Mouse (Mus musculus): ENCODE measurements around the gene Myl4. TPM values are rescaled to one million over a fixed set of nuclear protein-coding genes. Genes with fewer than 3 reads are reported as not detected.
"Not testable (repeated sequence)": the region's sequence is repeated elsewhere in the genome, so short reads cannot be mapped to it uniquely, and the experiment has no call there.

The Myl4 gene
- total RNA-seq, 1 experiment from 2014 or later: 1.2 TPM

DNA sequence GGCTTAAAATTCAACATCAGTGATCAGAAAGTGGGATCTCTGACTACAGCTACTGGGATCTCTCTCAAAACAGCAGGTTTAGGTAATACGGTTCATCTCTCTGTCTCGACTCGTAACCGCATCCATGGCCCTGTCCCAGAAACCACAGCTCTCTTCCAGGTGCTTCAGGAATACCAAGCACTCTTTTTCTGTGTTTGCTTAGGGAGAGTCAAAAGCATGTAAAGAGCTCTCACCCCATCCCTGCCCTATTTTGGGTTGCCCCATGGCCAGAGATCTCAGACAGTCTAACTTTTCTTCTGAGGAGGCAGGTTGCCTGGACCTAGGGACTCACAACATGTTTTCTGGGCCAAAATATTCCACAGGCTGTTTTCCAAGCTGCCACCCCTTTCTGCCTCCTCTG is 17.9 kb downstream of the Myl4 start:
- ATAC-seq (replicated peaks; ENCODE audit: low read depth, poor library complexity, severe bottlenecking): no peak

DNA sequence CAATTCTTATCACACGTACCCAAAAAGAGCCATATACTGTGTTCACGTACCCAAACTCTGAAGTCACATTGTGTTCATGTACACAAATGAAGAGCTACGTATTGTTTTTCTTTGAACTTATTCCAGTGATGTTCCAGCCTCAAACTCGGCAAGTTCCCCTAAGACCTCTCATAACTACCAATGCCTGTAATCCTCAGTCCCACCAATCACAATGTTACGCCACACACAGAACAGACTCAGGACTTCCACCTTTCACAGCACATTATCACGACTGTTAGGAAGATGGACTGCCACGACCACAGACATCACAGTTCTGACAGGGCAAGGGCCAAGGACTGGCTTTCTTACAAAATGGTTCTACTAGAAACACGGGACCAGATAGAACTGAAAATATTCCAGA is 20.1 kb downstream of the Myl4 start:
- not testable (repeated sequence) for ATAC-seq (replicated peaks; ENCODE audit: low read depth, poor library complexity, severe bottlenecking)

DNA sequence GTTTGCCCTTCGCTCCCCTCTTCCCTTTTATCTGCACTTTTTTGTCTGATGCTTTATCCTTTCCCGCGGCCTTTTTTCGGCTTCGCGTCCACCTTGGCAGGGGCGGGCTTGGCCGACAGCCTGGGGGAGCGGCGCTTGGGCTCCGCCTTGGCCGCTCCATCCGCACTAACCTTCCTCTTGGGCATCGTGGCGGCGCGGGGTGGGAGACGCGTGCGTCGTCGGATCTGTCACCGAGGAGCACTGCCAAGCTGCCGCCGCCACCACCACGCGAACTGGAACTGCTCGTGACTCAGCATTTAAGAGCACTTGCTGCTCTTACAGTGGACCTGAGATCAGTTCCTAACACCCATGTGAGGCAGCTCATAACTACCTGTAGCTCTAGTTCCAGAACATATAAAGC is 20.9 kb downstream of the Myl4 start:
- ATAC-seq (replicated peaks; ENCODE audit: low read depth, poor library complexity, severe bottlenecking): peak; percentile 84

DNA sequence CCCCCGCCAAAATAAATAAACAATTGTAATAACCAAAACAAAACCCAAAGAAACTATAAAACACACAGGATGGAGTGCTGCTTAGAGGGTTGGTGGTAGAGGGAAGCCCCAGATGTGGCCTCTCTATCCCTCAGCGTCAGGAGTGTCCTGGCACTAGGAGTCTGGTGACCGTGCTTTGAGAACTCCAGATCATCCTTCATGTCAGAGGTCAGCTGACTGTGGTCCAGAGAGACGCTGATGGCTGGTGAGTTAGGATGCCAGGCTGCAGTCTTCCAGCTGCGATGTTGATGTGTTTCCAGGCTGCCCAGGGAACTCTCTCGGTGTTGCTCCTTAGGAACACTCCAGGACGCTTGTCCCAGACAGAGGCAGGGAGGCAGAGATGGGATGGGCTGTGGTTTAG is 21.6 kb downstream of the Myl4 start:
- no peak for ATAC-seq (replicated peaks; ENCODE audit: low read depth, poor library complexity, severe bottlenecking)

DNA sequence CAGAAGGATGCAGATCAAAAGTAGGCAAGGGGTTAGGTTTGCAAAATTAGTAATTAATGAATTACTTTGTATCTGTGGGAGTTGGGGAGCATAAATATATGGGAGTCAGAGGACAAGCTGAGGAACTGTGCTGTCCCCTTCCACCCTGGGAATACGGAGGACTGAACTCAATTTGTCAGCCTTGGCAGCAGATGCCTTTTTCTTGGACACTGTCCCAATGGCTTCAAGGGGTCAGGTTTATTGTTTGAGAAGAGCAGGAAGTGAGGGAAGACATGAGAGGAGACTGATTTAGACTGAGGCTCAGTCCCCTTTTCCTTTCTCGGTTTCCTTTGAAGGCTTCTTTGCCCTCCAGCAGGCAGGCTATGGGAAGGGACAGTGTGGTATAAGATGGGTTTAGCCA is 22.1 kb downstream of the Myl4 start:
- ATAC-seq (replicated peaks; ENCODE audit: low read depth, poor library complexity, severe bottlenecking): no peak

DNA sequence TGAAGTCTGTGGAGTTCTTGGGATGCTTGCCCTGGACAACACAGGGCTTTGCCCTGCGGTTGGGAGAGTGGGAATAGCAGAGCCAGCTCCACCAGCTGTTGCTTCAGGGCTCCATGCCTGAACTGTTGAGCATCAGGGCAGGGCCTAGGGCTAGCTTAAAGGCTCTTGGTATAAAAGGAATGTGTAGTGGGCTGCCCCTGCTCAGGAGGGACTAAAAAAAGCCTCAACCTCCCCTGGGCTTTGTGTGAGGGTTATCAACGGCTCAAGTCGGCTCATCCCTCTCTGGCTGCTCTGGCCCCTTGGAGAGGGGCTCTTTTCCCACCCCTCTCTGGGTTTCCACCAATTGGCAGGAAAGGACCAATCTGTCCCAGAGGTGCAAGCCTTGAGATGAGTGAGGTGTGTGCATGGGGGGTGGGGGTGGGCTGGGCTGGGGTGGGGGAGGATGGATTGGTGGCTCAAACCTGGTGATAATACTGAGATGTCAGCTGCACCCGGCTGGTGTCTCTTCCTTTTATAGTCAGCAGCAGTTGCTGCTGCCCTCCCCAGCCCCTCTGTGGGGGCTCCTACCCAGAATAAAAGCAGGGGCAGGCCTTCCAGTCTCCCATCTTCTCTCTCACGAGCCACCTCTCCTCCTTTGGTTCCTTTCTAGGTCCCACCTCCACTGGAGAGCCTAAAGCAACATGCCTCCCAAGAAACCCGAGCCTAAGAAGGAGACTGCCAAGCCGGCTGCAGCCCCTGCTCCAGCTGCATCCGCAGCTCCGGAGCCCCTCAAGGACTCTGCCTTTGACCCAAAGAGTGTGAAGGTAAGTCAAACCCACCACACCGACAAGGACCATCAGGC is 26.5 kb downstream of the Myl4 start:
- ATAC-seq (replicated peaks; ENCODE audit: low read depth, poor library complexity, severe bottlenecking): no peak

DNA sequence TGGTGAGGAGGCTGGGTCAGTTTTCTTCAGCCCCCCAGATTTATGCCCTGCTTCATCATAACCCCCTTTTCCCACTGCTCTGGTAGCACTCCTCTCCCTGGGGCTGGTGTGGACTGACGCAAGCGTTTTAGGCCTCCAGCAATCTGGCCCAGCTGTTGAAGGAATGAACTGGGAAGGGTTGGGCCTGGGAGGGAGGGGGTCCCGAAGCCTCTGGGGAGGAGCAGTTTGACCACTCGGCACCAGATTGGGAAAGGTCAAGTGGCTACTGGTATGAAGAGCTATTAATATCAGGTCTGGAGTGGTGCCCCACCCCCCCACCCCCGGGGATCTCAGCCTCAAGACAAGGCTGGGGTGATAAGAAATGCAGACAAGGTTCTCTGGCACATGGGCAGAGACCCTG is 27.6 kb downstream of the Myl4 start:
- ATAC-seq (replicated peaks; ENCODE audit: low read depth, poor library complexity, severe bottlenecking): no peak

DNA sequence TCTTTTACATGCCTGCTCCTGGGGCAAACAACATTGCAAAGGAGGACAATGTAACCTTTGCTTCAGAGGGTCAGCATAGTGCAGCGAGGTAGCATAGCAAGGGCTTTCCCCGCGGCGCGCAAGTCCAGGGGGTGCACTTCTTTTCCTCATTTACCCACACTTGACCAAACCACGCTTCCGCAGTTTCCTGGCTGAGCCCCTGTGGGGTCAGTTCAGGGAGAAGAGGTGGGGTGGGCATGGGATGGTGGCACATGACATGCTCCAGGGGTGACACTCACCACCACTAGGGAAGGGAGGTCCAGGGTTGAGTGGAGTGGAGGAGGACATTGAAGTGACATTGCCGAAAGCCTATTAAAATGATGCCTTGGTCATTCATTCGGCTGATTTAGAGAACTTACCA is 28.6 kb downstream of the Myl4 start:
- no peak for ATAC-seq (replicated peaks; ENCODE audit: low read depth, poor library complexity, severe bottlenecking)

DNA sequence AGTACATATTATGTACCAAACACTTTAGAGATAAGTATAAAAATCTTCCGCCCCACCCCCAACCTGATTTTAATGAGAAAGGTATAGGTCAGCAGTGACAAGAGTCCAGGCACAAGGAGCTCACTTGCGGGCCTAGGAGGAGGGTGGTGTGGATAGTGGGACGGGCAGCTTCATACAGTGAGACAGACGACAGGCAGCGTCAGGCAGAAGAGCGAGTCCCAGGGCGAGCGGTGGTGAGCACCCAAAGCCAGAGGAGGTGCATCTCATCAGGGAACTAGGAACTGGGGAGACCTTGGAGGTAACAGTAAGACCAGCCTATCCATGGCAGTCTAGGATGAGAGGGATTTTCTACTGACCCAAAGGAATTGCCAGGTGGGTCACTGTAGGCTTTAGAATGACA is 29.1 kb downstream of the Myl4 start:
- no peak for ATAC-seq (replicated peaks; ENCODE audit: low read depth, poor library complexity, severe bottlenecking)

DNA sequence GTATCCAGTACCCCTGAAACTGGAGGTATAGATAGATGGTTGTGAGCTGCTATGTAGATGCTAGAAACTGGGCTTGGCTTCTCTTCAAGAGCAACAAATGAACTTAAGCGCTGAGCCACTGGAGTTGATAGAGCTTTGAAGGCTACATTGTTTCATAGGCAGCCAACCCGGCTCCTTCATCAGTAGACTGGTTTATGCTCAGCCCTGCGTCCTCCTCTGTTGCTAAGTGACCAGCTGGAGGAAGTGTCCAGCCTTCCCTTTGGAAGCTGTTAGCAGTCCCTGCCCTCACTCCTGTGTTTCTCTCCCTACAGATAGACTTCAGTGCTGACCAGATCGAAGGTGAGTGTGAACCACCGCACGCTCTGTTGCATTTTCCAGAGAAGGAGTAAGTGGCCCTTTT is 29.6 kb downstream of the Myl4 start:
- no peak for ATAC-seq (replicated peaks; ENCODE audit: low read depth, poor library complexity, severe bottlenecking)

DNA sequence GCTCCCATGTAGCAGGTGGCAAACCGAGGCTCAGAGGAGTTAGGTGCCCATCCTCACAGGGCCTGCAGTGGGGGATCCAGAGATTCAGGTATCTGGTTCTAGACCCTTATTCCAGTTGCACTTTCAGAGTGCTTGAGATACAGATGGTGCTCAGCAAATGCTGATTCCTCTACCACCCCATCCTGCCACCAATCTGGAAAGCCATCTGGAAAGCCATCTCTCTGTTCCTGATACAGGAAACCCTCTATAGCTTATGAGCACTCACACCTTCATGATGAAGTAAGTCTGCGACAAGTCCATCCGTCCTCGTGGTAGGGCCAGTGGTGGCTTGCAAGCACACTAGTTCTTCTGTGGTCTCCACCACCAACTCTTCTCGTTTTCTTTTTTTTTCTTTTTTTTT is 30.1 kb downstream of the Myl4 start:
- no peak for ATAC-seq (replicated peaks; ENCODE audit: low read depth, poor library complexity, severe bottlenecking)

DNA sequence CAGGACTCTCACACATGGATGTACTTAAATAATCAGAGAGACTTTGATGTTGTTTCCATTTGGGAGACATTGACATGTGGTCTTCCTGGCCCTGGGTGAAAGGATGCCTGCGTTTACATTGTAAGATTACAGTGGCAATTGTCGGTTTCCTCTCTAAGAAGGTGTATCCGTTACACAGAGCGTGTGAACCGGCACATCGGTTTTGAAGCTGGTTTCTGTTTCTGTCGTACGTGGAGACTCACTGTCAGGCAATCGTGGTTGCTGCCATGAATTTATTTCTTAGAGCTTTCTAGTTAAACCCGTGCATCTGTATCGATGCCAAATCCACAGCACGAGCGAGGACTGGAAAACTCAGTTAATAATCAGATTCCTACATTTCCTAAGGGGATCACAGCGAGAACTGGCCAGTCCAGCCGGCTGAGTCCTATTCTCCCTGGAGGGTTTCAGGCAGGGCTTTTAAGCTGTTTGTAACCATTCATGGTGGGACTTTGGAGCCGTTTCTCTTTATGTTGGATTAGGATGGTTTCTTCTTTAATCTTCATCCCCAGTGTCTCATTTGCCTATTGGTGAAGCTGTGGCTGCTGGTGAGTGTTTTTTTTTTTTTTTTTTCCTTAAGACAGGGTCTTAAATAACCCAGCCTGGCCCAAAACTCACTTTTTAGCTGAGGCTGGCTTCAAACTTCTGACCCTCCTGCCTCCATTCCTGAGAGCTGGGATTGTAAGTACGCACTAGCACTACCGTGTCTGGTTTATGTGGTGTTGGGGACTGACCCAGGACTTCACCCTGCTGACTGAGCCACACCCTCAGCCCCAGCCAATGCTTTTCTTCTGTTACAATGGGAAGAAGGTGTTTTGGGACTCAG is 31.2 kb downstream of the Myl4 start:
- peak; percentile 72 for ATAC-seq (replicated peaks; ENCODE audit: low read depth, poor library complexity, severe bottlenecking)

DNA sequence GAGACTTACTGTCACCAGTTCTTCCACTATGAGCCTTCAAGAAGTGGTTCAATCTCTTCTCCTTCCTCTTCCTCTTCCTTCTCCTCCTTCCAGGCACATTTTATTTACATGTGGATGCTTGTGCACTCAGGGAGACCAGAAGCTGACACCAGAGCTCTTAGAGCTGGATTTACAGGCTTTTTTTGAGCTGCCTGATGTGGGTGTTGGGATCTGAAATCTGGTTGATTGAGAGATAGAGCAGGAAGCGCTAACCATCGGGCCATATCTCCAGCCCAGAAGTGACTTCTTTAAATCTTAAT is 31.8 kb downstream of the Myl4 start:
- no peak for ATAC-seq (replicated peaks; ENCODE audit: low read depth, poor library complexity, severe bottlenecking)

DNA sequence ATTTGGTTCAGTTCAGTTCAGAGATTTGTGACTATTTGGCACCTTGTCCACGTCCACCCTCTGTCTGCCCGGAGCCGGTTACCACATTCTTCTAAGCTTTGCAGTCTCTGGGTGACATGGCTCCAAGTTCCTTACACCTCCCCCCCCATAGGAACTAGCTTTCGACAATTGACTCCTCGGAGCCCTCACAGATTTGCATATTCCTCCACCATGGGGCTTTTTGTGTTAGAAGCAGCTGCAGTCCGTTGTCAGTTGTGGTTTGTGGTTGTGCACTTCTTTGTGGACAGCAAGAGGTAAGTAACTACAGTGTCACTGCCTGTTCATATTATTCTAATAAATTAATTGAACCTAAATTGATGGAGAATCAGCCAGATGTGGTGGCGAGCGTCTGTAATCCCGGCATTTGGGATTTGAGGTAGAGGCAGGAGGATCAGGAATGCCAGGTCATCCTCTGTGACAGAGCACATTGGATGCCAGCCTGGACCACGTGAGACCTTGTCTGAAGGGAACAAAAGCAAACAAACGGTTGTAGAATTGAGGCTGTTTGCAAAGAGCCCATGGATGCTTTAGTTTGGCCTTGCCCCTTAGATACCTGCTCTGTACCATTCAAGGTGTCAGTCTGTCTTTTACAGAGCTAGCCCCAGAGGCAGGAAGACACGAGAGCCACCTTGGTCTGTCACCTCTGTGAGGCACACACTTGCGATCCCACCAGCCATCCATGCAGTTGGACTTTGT is 32.3 kb downstream of the Myl4 start:
- ATAC-seq (replicated peaks; ENCODE audit: low read depth, poor library complexity, severe bottlenecking): peak; percentile 67

DNA sequence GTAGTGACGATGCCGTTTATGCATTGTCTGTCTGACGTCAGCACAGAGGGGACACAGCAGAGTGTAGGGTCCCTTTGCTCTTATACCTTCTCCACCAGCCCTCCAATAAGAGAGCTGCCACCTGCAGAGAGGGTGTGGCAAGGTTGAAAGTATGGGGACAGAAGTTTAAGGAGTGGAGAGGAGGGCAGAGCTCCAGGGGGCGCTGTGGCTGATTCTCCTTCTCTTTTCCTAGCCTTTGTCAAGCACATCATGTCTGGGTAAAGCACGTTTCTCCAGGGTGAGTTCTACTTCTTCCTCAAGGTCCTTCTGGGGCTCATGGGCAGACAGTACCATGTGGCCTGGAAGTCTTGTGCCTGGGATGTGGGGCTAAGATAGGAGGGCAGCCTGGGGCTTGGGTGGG is 35.0 kb downstream of the Myl4 start:
- no peak for ATAC-seq (replicated peaks; ENCODE audit: low read depth, poor library complexity, severe bottlenecking)

DNA sequence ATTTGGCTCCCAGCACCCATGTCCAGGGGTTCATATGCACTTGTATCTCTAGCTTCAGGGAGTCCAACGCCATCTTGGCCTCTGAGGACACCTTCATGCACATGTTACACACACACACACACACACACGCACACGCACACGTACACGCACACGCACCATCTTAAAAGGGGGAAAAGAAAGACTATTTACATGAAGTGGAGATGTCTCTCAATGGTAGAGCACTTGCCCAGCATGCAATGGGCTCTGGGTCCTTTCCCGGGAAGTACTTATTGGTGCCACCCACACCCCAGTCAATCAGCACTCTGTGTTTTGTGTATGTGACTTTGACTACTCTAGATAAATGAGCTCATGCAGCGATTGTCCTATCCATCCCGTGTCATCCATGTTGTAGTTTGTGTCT is 37.4 kb downstream of the Myl4 start:
- ATAC-seq (replicated peaks; ENCODE audit: low read depth, poor library complexity, severe bottlenecking): no peak

DNA sequence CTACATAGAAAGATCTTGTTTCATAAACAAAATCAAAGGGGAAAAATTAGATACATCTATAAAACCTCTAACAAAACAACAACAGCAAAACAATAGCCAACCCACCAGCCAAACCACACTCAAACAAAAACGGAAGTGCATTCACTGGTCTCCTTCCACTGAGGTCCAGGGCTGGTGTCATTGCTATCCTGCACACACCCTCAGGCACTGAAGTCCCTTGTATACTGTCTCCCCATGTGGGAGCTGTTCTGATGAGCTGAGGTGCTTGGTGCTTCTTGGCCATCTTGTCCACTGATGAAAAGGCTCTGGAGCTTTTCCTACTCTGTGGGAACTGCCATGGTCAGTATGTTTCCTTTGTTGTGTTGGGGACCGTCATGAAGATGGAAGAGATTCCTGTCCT is 38.0 kb downstream of the Myl4 start:
- no peak for ATAC-seq (replicated peaks; ENCODE audit: low read depth, poor library complexity, severe bottlenecking)

DNA sequence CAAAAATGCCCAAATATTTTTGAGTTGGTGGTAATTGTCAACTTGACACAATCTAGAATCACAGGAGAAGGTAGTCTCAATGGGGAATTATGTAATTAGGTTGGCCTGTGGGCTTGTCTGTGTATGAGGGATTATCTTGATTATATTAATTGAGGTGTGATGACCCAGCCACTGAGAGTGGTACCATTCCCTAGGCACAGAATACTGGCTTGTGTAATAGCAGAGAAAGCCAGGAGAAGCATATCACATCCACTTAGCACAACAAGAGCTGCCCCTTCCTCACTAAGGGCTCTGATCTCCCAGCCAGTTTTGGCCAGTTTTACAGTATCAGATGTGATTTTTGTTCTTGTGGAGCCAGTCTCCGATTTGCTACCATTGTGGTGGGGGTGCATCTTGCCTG is 39.1 kb downstream of the Myl4 start:
- ATAC-seq (replicated peaks; ENCODE audit: low read depth, poor library complexity, severe bottlenecking): no peak

DNA sequence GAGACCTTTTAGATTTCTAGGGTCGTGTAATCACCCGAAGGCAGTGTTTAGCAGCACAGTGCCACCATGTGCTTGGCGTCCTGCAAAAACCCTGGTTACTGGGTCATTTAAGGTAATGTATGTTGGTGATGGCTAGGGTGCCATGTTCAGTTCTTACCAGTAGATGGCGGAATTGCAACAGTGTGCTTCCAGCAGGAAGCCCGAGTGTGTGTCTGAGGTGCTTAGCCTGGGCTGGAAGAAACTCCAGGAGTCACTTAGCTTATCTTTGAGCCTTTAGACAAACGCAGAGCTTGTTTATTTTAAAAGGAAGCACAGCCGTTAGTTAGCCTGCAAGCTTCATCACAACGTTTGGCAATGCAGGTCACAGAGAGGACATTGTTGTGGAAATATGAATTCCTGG is 39.7 kb downstream of the Myl4 start:
- peak; percentile 99 for ATAC-seq (replicated peaks; ENCODE audit: low read depth, poor library complexity, severe bottlenecking)

DNA sequence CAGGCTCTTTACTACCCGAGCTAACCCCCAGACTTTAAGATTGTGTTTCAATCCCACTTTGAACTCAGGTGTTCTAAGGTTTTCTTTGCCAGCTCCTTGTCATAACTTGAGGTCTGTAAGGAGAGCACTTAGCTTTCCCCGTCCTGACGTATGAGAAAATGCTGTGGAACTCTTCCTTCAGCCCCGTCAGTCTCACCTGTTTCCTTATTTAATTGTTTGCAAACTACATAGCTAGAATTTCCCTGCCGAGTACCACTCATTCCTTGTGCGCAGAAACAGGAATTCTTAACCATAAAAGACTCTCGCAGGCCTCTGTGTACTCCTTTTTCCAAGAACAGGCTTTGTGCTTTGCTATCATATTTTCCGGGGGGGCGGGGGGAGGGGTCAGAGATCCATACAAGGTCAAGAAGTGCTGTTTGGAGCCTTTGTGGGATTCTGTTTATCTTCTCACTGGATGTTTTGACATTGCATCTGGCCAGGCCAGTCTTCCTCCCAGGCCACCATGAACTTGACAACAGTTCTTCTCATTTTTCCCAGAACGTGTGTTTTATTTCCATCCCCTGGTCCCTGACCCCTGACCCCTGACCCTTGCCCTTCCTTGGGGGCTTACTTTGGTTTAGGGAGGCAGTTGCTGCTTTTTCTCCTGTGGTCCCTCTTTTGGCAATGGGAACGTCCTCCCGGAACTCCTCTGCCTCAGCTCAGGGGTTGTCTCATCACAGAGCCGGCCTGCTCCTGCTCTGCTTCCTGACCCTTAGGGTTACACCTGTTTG is 41.8 kb downstream of the Myl4 start:
- no peak for ATAC-seq (replicated peaks; ENCODE audit: low read depth, poor library complexity, severe bottlenecking)
